Mouse (Mus musculus) liver, embryonic 12.5 days (tissue): ENCODE measurements around the gene Tcf12. TPM values are rescaled to one million over a fixed set of nuclear protein-coding genes. Genes with fewer than 3 reads are reported as not detected.
A peak's percentile ranks its signal among the peaks of the same experiment; 100 is the strongest.

Experiments
- ATAC-seq: fragments of 200-750 bp; cut with Nextera tagmentation; 2 replicates; pipeline ENCODE4 v1.8.0; 2017; ENCODE audit warnings: moderate number of reproducible peaks, mild to moderate bottlenecking, moderate library complexity
- H3K27ac ChIP-seq: fragments of 300-500 bp; sonication (generic); 2 replicates; pipeline ENCODE4 v1.5.1; 2016; ENCODE audit warnings: mild to moderate bottlenecking
- H3K27me3 ChIP-seq: fragments of 300-500 bp; sonication (generic); replicated peaks from 2 replicates; pipeline ENCODE4 v1.6.1; 2016; ENCODE audit warnings: mild to moderate bottlenecking, moderate library complexity
- H3K36me3 ChIP-seq: fragments of 300-500 bp; sonication (generic); 2 replicates; pipeline ENCODE4 v1.6.1; 2016; ENCODE audit warnings: mild to moderate bottlenecking, moderate library complexity
- H3K4me1 ChIP-seq: fragments of 300-500 bp; sonication (generic); 2 replicates; pipeline ENCODE4 v1.6.1; 2016
- H3K4me2 ChIP-seq: fragments of 300-500 bp; sonication (generic); 2 replicates; pipeline ENCODE4 v1.6.1; 2016; ENCODE audit warnings: mild to moderate bottlenecking, moderate library complexity
- H3K4me3 ChIP-seq: fragments of 300-500 bp; sonication (generic); 2 replicates; pipeline ENCODE4 v1.5.1; 2016; ENCODE audit warnings: mild to moderate bottlenecking, moderate library complexity
- H3K9ac ChIP-seq: fragments of 300-500 bp; sonication (generic); 2 replicates; pipeline ENCODE4 v1.6.1; 2016; ENCODE audit warnings: mild to moderate bottlenecking, moderate library complexity
- H3K9me3 ChIP-seq: fragments of 300-500 bp; sonication (generic); replicated peaks from 2 replicates; pipeline ENCODE4 v1.6.1; 2016; ENCODE audit warnings: mild to moderate bottlenecking, moderate library complexity
- WGBS: fragments of 180-500 bp; shearing (Covaris S2); methylation state at CpG from one replicate; pipeline ENCODE4 v1.1.7; 2016; ENCODE audit not compliant: insufficient replicate concordance; 5-methylcytosine and 5-hydroxymethylcytosine counted together
- polyA plus RNA-seq: library from polyadenylated mRNA; unstranded; fragments of >200 nt; fragmentation: Nextera tagmentation; extraction: Ambion mirVana; gene quantifications from 2 replicates; pipeline ENCODE4 v1.2.1, GENCODE M21; 2016

The Tcf12 gene
- polyA plus RNA-seq, 1 experiment from 2014 or later = 19.9 TPM

DNA sequence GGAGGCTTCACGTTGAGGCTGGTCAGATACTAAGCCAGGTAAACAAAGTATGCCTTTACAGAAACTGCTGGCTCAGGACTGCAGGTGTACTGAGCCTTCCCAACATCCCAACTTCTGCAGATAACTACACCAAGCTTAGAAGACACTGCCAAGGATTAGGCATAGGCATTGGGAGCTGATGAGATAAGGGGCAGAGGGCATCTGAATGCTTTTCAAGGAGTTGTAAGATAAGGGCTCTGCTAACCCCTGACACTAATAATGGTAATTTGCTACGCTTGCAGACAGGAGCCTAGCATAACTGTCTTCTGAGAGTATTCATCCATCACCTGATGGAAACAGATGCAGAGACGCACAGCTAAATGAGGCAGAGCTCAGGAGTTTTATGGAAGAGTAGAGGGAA, 257.8 kb downstream of the Tcf12 start:
- no peak for ATAC-seq

DNA sequence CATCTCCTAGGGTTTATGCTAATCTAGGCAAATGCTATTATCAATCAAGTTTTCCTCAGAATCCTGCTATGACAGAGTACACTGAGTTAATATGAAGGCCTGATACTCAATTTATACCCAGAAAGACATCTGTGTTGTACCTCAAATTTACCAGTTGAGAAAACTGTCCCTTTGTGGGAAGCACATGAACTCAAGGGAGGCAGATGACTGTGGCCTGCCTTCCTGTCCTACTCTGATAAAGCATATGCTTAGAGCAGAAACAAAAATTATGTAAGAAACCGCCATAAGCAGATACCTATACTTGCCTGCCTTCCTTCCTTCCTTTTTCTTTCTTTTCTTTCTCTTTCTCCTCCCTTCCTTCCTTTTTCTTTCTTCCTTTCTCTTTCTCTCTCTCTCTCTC, 261.4 kb downstream of the Tcf12 start:
- no peak overlapping the region for H3K4me2 ChIP-seq
- 53% methylated on average over 1 of the region's 1 CpGs for WGBS
- H3K4me1 ChIP-seq = peaks cover 4% of the 10 kb centered on the region; the same call in 1 of the 2 replicates
- no peak overlapping the region for H3K27ac ChIP-seq
- peaks cover 67% of the 10 kb centered on the region for H3K36me3 ChIP-seq
- no peak for ATAC-seq
- H3K9me3 ChIP-seq = no peaks in the 10 kb centered on the region
- H3K4me3 ChIP-seq = no peak overlapping the region
- no peak overlapping the region for H3K9ac ChIP-seq
- H3K27me3 ChIP-seq = no peaks in the 10 kb centered on the region

More for the DNA sequence above, 257.8 kb downstream of the Tcf12 start:
- Histone ChIP-seq H3K4me2 (no peak overlapping the region), H3K4me3 (no peak overlapping the region), H3K36me3 (peaks cover 70% of the 10 kb centered on the region), H3K4me1 (peaks cover 4% of the 10 kb centered on the region; the same call in 1 of the 2 replicates), H3K9me3 (no peaks in the 10 kb centered on the region), H3K27me3 (no peaks in the 10 kb centered on the region), H3K27ac (no peak overlapping the region), H3K9ac (no peak overlapping the region)
- 69% methylated on average over 3 of the region's 3 CpGs for WGBS

DNA sequence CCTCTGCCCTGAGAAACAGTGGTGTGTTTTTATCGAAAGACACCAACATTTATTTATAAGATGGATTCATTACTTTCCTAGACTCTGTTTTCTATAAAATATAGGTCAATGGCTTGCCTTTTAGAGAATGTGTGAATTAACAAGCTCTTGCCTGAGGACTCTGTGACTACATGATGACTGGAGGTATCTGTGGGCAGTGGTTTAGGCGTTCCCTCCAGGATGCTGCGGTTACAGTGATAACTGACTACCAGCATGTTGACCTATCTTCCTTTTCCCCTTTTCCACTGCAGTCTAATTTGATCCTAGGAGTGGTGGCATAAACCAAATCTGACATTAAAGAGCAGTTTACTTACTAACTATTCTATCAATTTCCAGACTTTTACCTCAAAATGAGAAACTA, 263.3 kb downstream of the Tcf12 start:
- H3K9ac ChIP-seq = no peak overlapping the region
- H3K36me3 ChIP-seq = peaks cover 61% of the 10 kb centered on the region
- no peaks in the 10 kb centered on the region for H3K27me3 ChIP-seq
- H3K4me3 ChIP-seq = no peak overlapping the region
- WGBS = 46% methylated on average over 3 of the region's 3 CpGs
- no peak for ATAC-seq
- H3K9me3 ChIP-seq = no peaks in the 10 kb centered on the region
- H3K4me2 ChIP-seq = no peak overlapping the region
- no peak overlapping the region for H3K27ac ChIP-seq
- peaks cover 4% of the 10 kb centered on the region; the same call in 1 of the 2 replicates for H3K4me1 ChIP-seq

DNA sequence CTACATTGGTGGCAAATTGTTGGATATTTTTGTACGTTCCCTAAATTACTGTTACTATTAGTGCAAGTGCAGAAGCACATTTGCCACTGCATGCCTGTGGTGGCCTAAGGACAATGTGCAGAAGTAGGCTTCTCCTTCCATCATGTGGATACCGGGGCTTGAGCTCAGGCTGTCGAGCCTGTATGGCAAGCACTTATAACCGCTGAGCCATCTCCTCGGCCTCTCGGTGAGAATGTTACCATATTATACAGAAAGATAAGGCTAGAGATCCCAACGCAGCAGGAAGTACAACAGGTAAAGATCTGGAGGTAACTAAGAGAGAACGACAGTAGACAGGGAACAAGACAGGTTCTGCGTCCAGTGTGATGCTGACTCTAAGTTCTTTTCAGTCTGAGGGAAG, 263.8 kb downstream of the Tcf12 start:
- ATAC-seq = no peak
- Histone ChIP-seq H3K4me3 (no peak overlapping the region), H3K4me2 (no peak overlapping the region), H3K27me3 (no peaks in the 10 kb centered on the region), H3K27ac (no peak overlapping the region), H3K4me1 (peaks cover 4% of the 10 kb centered on the region; the same call in 1 of the 2 replicates), H3K9me3 (no peaks in the 10 kb centered on the region), H3K36me3 (peaks cover 64% of the 10 kb centered on the region), H3K9ac (no peak overlapping the region)
- 62% methylated on average over 9 of the region's 9 CpGs for WGBS

DNA sequence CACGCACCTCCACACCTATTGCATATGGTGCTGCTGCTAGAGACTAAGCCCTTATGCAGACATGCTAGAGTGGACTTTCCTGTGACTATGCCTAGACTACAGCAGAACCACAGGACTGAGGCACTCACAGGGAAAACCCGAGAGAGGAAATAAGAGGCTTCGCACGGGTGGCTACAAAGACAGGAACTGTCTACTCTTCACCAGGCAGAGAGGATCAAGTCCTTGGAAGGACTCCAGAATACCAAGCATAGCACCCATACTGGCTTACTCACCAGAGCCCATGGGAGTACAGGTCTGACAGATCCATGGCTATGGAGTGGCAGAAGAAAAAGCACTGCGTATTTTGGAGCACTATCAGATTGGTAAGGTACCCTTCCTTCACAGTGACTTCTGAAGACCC, 269.8 kb downstream of the Tcf12 start:
- 76% methylated on average over 5 of the region's 5 CpGs for WGBS
- no peak overlapping the region for H3K27ac ChIP-seq
- peaks cover 48% of the 10 kb centered on the region for H3K36me3 ChIP-seq
- no peaks in the 10 kb centered on the region for H3K27me3 ChIP-seq
- H3K9me3 ChIP-seq = no peaks in the 10 kb centered on the region
- no peak for ATAC-seq
- H3K4me3 ChIP-seq = no peak overlapping the region
- H3K4me1 ChIP-seq = no peaks in the 10 kb centered on the region
- H3K9ac ChIP-seq = no peak overlapping the region
- H3K4me2 ChIP-seq = no peak overlapping the region

DNA sequence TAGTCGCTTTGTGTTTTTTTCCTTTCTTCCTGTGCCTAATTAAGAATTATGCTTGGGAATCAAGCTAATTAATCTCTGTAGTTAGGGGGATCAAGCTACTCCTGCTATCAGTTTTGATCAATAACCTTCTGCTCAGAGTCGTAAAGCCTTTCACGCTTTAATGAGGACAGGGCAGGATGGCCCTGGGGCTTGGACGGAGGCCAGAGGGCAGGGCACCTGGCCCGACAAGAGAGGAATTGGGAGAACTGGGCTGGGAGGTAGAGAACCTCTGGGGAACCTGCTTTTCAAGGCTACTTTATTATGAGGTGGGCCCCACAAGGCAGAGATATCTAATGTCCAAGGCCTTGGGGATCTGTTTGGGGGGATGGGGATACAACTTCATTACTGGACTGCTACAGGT, 274.3 kb downstream of the Tcf12 start:
- Histone ChIP-seq H3K27ac (no peak overlapping the region), H3K4me1 (0 out of 2 replicates have a peak, but pooled peaks cover 8% of the 10 kb centered on the region), H3K36me3 (peaks cover 12% of the 10 kb centered on the region), H3K27me3 (no peaks in the 10 kb centered on the region), H3K9ac (no peak overlapping the region), H3K4me2 (no peak overlapping the region), H3K4me3 (no peak overlapping the region), H3K9me3 (no peaks in the 10 kb centered on the region)
- ATAC-seq = no peak
- WGBS = 62% methylated on average over 5 of the region's 5 CpGs

DNA sequence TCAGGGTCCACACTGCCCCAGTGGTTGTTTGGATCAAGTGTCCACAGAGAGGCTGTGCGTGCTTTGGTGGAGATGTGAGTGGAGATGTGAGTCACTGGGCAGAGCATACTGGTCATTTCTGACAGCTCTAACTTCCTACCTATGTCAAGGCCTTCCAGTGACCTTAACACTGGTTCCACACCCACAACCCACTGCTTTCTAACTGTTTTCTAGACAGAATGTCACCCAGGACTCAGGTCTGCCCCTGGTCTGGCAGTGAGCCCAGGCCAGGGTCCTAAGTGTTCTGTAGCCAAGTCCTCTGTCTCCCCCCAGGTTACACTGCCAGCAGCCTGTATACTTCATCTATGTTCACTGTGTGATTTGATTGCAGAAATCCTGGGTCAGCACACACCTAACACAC, 275.3 kb downstream of the Tcf12 start:
- H3K36me3 ChIP-seq = 0 out of 2 replicates have a peak, but pooled peaks cover 4% of the 10 kb centered on the region
- H3K4me3 ChIP-seq = no peak overlapping the region
- H3K9ac ChIP-seq = no peak overlapping the region
- no peak for ATAC-seq
- H3K27me3 ChIP-seq = no peaks in the 10 kb centered on the region
- no peak overlapping the region for H3K27ac ChIP-seq
- 0 out of 2 replicates have a peak, but pooled peaks cover 14% of the 10 kb centered on the region for H3K4me1 ChIP-seq
- no peak overlapping the region for H3K4me2 ChIP-seq
- H3K9me3 ChIP-seq = no peaks in the 10 kb centered on the region
- 79% methylated on average over 1 of the region's 1 CpGs for WGBS

DNA sequence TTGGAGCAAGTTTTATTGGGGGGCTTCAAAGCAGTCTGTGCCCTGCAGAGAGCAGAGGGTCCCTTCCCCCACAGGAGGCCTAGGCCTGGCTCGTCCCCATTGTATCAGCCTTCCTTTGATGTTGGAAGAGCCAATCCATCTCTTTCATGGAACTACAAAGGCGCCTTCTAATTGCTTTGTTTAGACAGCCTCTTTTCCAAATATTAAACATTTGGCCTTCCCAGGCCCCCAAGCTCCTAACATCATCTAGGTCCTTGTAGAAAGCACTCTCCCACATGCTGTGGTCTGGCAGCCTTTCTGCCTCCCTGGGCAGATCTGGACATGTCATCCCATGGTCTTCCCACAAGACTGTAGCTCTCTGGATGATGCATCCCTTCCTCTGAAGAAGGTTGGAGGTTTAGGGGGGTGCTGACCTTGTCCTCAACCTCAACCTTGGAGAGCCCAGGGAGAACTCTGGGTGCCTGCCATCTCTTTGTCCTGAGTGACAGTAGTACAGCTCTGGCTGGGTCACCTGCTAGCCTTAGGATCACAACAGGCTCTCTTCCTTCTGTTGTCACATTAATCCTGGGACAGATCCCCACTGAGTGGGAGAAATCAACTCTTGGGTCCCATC, 276.4 kb downstream of the Tcf12 start:
- no peak overlapping the region for H3K4me3 ChIP-seq
- no peak overlapping the region for H3K9ac ChIP-seq
- no peaks in the 10 kb centered on the region for H3K36me3 ChIP-seq
- H3K27me3 ChIP-seq = no peaks in the 10 kb centered on the region
- no peaks in the 10 kb centered on the region for H3K9me3 ChIP-seq
- H3K4me1 ChIP-seq = 0 out of 2 replicates have a peak, but pooled peaks cover 14% of the 10 kb centered on the region
- H3K4me2 ChIP-seq = no peak overlapping the region
- no peak for ATAC-seq
- H3K27ac ChIP-seq = no peak overlapping the region
- 48% methylated on average over 2 of the region's 2 CpGs for WGBS

DNA sequence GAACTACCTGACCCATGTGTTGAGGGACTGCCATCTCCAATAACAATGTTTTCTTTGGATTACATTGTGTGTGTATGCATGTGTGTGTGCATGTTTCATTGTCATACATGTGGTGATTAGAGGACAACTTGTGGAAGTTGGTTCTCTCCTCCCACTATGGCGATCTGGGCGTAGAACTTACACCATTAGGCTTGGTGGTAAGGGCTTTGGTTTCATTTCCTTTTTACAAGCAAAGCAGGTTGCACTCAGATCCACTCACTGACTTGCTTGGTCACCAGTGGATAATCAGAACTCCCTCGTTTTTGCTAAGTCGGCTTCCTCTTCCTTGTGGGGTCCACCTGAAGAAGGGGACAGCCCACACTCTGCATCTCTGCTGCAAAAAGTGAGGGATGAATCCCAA, 277.0 kb downstream of the Tcf12 start:
- H3K4me1 ChIP-seq = 0 out of 2 replicates have a peak, but pooled peaks cover 14% of the 10 kb centered on the region
- no peak overlapping the region for H3K4me2 ChIP-seq
- H3K4me3 ChIP-seq = no peak overlapping the region
- WGBS = 55% methylated on average over 4 of the region's 4 CpGs
- no peak for ATAC-seq
- H3K36me3 ChIP-seq = no peaks in the 10 kb centered on the region
- no peaks in the 10 kb centered on the region for H3K9me3 ChIP-seq
- no peak overlapping the region for H3K27ac ChIP-seq
- H3K27me3 ChIP-seq = no peaks in the 10 kb centered on the region
- no peak overlapping the region for H3K9ac ChIP-seq

DNA sequence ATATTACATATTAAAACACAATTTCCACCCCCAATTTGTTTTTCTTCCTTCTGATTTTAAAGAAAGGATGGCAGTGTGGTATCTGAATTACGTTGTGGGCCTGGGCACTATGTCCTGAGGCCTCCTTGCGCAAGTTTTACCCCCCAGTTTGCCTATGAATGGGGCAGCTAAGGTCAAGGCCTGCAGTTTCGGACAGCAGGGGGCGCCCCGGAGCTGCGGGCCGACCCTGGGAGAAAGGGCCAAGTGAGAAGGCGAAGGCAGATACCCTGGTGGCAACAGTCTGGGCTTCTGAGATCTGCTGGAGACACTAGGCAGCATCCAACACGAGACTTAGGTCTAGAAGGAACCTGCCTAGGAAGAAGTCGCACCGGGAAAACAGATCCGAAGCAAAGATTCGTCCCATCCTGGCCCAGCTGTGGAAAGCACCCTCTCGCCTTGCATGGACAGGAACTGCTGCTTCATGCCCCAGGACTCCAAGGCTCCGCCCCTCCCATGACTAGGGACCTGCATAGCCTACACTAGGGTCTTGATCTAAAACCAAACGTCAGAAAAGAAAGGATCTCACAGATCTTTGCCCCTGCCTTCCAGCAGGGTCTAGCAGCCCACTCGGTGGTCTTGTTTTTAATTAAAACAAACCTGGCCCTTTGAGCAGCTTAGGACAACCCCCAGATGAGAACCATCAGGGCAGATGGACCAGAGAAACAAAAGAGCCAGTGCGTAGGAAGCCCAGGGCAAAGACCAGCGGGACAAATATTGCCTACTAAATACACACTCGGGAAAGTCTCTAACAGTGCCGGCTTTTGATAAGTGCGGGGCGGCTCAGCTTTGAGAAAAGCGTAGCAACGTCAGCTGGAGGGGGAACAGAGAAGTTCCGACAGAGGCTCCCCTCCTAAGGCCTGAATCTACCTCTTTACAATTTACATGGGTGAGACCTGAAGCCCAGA, 279.6 kb downstream of the Tcf12 start:
- no peak overlapping the region for H3K9ac ChIP-seq
- H3K4me1 ChIP-seq = 0 out of 2 replicates have a peak, but pooled peaks cover 14% of the 10 kb centered on the region
- no peak overlapping the region for H3K27ac ChIP-seq
- no peak overlapping the region for H3K4me3 ChIP-seq
- no peaks in the 10 kb centered on the region for H3K9me3 ChIP-seq
- 38% methylated on average over 26 of the region's 26 CpGs for WGBS
- peak overlapping the region; percentile 37 for H3K4me2 ChIP-seq
- peak; percentile 52 for ATAC-seq
- no peaks in the 10 kb centered on the region for H3K36me3 ChIP-seq
- H3K27me3 ChIP-seq = no peaks in the 10 kb centered on the region

DNA sequence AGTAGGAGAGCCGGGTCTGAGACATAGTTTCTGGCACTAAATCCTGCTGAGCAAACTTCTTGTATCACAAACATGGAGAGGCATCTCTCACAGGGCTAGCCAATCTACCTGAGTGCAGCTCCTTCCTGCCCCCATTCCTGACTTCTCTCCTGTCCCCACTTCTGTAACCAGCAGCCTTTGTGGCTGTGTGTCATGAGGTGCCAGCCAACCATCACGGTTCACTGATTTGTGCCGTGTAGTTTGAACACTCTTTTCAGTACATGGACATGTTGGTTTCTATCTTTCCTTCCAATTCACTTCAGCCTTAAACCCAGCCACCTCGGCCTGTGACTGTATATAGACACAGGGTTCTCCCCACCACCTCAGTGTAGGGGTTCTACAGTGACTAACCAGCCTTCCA, 280.7 kb downstream of the Tcf12 start:
- Histone ChIP-seq H3K9me3 (no peaks in the 10 kb centered on the region), H3K4me3 (no peak overlapping the region), H3K36me3 (no peaks in the 10 kb centered on the region), H3K4me1 (0 out of 2 replicates have a peak, but pooled peaks cover 14% of the 10 kb centered on the region), H3K4me2 (no peak overlapping the region), H3K9ac (no peak overlapping the region), H3K27me3 (no peaks in the 10 kb centered on the region; the same call in 1 of the 2 replicates), H3K27ac (no peak overlapping the region)
- 74% methylated on average over 4 of the region's 4 CpGs for WGBS
- no peak for ATAC-seq

DNA sequence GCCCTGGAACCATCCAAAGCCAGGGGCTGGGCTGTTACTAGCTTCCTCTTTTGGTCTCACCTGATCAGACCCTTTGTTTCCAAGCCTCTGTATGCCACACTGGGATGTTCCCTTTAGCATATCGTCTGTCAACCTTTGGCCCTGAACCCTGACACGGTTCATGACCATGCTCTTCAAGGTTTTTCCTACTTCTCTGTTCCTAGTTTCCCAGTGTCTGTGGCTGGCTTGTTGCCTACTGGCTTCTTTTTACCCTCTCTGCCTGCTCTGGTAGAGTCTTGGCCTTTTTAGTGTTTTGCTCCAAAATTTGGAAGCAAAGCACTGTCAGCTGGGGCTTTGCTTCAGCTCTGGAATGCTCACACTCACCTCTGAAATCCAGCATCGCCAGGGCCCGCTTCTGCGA, 281.3 kb downstream of the Tcf12 start:
- H3K9ac ChIP-seq = no peak overlapping the region
- no peak for ATAC-seq
- H3K9me3 ChIP-seq = no peaks in the 10 kb centered on the region
- WGBS = 77% methylated on average over 5 of the region's 5 CpGs
- H3K4me1 ChIP-seq = 0 out of 2 replicates have a peak, but pooled peaks cover 11% of the 10 kb centered on the region
- no peak overlapping the region for H3K4me2 ChIP-seq
- H3K4me3 ChIP-seq = no peak overlapping the region
- H3K36me3 ChIP-seq = no peaks in the 10 kb centered on the region
- H3K27ac ChIP-seq = no peak overlapping the region
- no peaks in the 10 kb centered on the region; the same call in 1 of the 2 replicates for H3K27me3 ChIP-seq
